Mouse (Mus musculus): Measurements from ENCODE around the gene Uba7. TPM values are rescaled to one million over a fixed set of nuclear protein-coding genes. Genes with fewer than 3 reads are reported as not detected.

Gene Uba7
- total and polyA plus RNA-seq, 2 experiments from 2014 or later = 6.2 to 12.8 TPM

DNA sequence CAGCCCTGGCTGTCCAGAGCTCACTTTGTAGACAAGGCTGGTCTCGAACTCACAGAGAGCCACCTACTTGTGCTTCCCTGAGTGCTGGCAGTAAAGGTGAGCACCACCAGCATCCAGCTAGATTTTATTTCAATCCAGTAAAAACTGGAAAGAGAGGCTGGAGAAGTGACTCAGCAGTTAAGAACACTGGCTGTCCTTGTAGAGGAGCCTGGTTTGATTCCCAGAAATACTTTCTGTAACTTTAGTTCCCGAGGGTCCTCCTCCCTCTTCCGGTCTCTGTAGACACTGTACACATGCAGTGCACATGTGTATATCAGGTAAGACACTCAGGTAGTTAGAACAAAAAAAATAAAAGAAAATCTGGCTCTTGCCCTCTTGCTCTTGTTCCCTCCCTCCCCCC lies 12.6 kb downstream of the Uba7 start:
- Histone ChIP-seq H3K4me3 (ENCODE audit: low read length) (no peak overlapping the region), H3K9me3 (ENCODE audit: low read length) (no peaks in the 10 kb centered on the region), H3K36me3 (ENCODE audit: insufficient read depth, low read length) (no peaks in the 10 kb centered on the region), H3K4me1 (ENCODE audit: insufficient read depth, low read length) (peaks cover 6% of the 10 kb centered on the region; the same call in 1 of the 2 replicates), H3K27ac (no peak overlapping the region), H3K9ac (replicated peaks; ENCODE audit: low read length) (no peak overlapping the region), H3K27me3 (ENCODE audit: insufficient read depth, low read length) (no peaks in the 10 kb centered on the region), H3K4me2 (ENCODE audit: low read depth, low read length) (no peak overlapping the region)
- no peak for ATAC-seq
- WGBS = 71% methylated on average over 3 of the region's 3 CpGs
- DNase-seq (ENCODE audit: low spot score) = no peak
- TF ChIP-seq CTCF (IDR thresholded peaks at IDR 0.05; ENCODE audit: low read depth) = no peak

GRCm38 (mm10) chr9:107992197-107992596 lies 16.9 kb downstream of the Uba7 start, which contains the start of gene Cdhr4:
Gene Cdhr4 (plus strand): TSS chr9:107992497.
- DNase-seq (ENCODE audit: low spot score) (no peak), ATAC-seq (no peak)
- no peak for TF ChIP-seq CTCF (IDR thresholded peaks at IDR 0.05; ENCODE audit: low read depth)
- Histone ChIP-seq H3K4me1 (ENCODE audit: insufficient read depth, low read length) (no peaks in the 10 kb centered on the region), H3K27me3 (ENCODE audit: insufficient read depth, low read length) (no peaks in the 10 kb centered on the region), H3K9ac (replicated peaks; ENCODE audit: low read length) (no peak within 1 kb of the TSS), H3K4me2 (ENCODE audit: low read depth, low read length) (no peak within 1 kb of the TSS), H3K9me3 (ENCODE audit: low read length) (no peaks in the 10 kb centered on the region), H3K27ac (no peak within 1 kb of the TSS), H3K36me3 (ENCODE audit: insufficient read depth, low read length) (no peaks in the 10 kb centered on the region), H3K4me3 (ENCODE audit: low read length) (no peak within 1 kb of the TSS)
- WGBS = 50% methylated on average over 2 of the region's 2 CpGs

DNA sequence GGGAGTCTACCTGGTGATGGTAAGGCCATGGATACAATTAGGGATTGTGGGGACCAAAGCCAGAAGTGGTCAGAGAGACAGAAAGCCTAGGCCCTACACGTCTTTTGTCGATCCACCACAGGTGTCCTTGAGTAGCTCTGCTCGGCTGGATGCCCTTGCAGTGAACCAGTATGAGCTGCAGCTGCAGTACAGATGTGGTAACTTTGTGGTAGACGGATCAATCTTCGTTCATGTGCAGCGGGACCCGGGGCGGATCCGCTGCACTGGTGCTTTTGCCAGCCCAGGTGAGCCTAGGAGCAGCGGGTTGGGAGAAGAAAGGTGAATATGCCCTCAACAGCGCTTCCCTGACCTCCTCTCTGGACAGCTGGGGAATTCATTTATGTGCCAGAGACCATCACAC lies 17.7 kb downstream of the Uba7 start:
- Histone ChIP-seq H3K4me3 (ENCODE audit: low read length) (no peak overlapping the region), H3K27me3 (ENCODE audit: insufficient read depth, low read length) (no peaks in the 10 kb centered on the region), H3K4me1 (ENCODE audit: insufficient read depth, low read length) (no peaks in the 10 kb centered on the region), H3K9ac (replicated peaks; ENCODE audit: low read length) (no peak overlapping the region), H3K9me3 (ENCODE audit: low read length) (no peaks in the 10 kb centered on the region), H3K27ac (no peak overlapping the region), H3K4me2 (ENCODE audit: low read depth, low read length) (no peak overlapping the region), H3K36me3 (ENCODE audit: insufficient read depth, low read length) (no peaks in the 10 kb centered on the region)
- DNase-seq (ENCODE audit: low spot score) (no peak), ATAC-seq (no peak)
- TF ChIP-seq CTCF (IDR thresholded peaks at IDR 0.05; ENCODE audit: low read depth) = no peak
- WGBS = 87% methylated on average over 11 of the region's 11 CpGs

GRCm38 (mm10) chr9:107994464-107994863 lies 19.2 kb downstream of the Uba7 start:
- H3K4me2 ChIP-seq (ENCODE audit: low read depth, low read length) = no peak overlapping the region
- no peak for TF ChIP-seq CTCF (IDR thresholded peaks at IDR 0.05; ENCODE audit: low read depth)
- ATAC-seq (no peak), DNase-seq (ENCODE audit: low spot score) (no peak)
- no peaks in the 10 kb centered on the region for H3K36me3 ChIP-seq (ENCODE audit: insufficient read depth, low read length)
- no peaks in the 10 kb centered on the region for H3K27me3 ChIP-seq (ENCODE audit: insufficient read depth, low read length)
- no peaks in the 10 kb centered on the region for H3K4me1 ChIP-seq (ENCODE audit: insufficient read depth, low read length)
- no peak overlapping the region for H3K9ac ChIP-seq (replicated peaks; ENCODE audit: low read length)
- H3K4me3 ChIP-seq (ENCODE audit: low read length) = no peak overlapping the region
- 70% methylated on average over 2 of the region's 2 CpGs for WGBS
- H3K27ac ChIP-seq = no peak overlapping the region
- H3K9me3 ChIP-seq (ENCODE audit: low read length) = no peaks in the 10 kb centered on the region

DNA sequence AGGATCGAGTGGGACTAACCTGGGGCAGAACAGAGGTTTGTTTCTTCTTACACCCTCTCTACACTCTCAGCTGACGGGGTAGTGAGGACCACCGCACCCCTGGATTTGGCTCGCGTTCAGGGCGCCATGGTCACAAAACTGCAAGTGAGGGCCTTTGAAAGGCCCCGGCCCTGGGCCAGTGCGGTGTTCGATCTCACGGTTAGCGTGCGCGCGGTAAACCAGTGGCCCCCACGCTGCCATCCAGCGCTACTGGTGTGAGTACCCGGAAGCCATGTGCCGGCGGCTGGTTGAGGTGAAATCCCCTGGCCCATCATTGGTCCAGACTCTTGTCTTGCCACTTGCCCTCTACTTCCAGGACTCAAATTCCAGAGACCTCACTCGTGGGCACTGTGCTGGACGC lies 20.2 kb downstream of the Uba7 start:
- H3K9me3 ChIP-seq (ENCODE audit: low read length) = no peaks in the 10 kb centered on the region
- 88% methylated on average over 21 of the region's 21 CpGs for WGBS
- no peak for TF ChIP-seq CTCF (IDR thresholded peaks at IDR 0.05; ENCODE audit: low read depth)

DNA sequence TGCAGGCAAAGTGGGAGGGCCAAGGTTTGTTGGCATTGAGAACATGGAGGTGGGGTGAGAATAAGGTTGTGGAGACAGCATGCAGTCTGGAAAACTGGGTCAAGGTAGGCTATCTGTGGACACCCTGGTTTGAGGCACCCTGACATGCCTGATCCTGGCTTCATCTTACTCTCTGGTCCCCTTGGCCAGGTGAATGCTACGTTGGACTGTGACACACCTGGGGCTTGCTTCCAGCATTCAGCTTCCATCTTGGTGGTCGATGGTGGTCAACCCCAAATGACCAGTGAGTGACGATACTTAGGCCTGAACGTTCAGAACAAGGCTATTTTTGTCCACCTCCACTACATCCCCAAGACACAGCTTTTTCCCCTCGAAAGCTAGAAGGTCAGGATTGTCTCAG lies 20.7 kb downstream of the Uba7 start, which contains the start of gene Gm20662:
Gm20662 (plus strand) TSS at position 301 of the 400 bp plus-strand sequence.
- TF ChIP-seq CTCF (IDR thresholded peaks at IDR 0.05; ENCODE audit: low read depth) = no peak
- Histone ChIP-seq H3K27me3 (ENCODE audit: insufficient read depth, low read length) (no peaks in the 10 kb centered on the region), H3K9ac (replicated peaks; ENCODE audit: low read length) (no peak within 1 kb of the TSS), H3K27ac (no peak within 1 kb of the TSS), H3K4me2 (ENCODE audit: low read depth, low read length) (no peak within 1 kb of the TSS), H3K9me3 (ENCODE audit: low read length) (no peaks in the 10 kb centered on the region), H3K4me1 (ENCODE audit: insufficient read depth, low read length) (no peaks in the 10 kb centered on the region), H3K36me3 (ENCODE audit: insufficient read depth, low read length) (no peaks in the 10 kb centered on the region), H3K4me3 (ENCODE audit: low read length) (no peak within 1 kb of the TSS)
- 91% methylated on average over 5 of the region's 5 CpGs for WGBS
- DNase-seq (ENCODE audit: low spot score) (no peak), ATAC-seq (no peak)

More for the DNA sequence above, 20.2 kb downstream of the Uba7 start:
- no peak overlapping the region for H3K4me3 ChIP-seq (ENCODE audit: low read length)
- no peak for DNase-seq (ENCODE audit: low spot score)
- no peak overlapping the region for H3K4me2 ChIP-seq (ENCODE audit: low read depth, low read length)
- H3K9ac ChIP-seq (replicated peaks; ENCODE audit: low read length) = no peak overlapping the region
- no peaks in the 10 kb centered on the region for H3K27me3 ChIP-seq (ENCODE audit: insufficient read depth, low read length)
- no peak for ATAC-seq
- H3K27ac ChIP-seq = no peak overlapping the region
- H3K4me1 ChIP-seq (ENCODE audit: insufficient read depth, low read length) = no peaks in the 10 kb centered on the region
- H3K36me3 ChIP-seq (ENCODE audit: insufficient read depth, low read length) = no peaks in the 10 kb centered on the region

GRCm38 (mm10) chr9:108001922-108002770 lies 26.8 kb downstream of the Uba7 start, which contains the start of gene Ip6k1:
Gene Ip6k1 (plus strand): TSS chr9:108002501.
- H3K27me3 ChIP-seq (ENCODE audit: insufficient read depth, low read length) = no peaks in the 10 kb centered on the region
- DNase-seq (ENCODE audit: low spot score) = peak; percentile 100
- peak; percentile 99 for ATAC-seq

More at GRCm38 (mm10) chr9:108001922-108002770, 26.8 kb downstream of the Uba7 start, which contains the start of gene Ip6k1:
- H3K4me1 ChIP-seq (ENCODE audit: insufficient read depth, low read length) = peaks cover 21% of the 10 kb centered on the region
- no peaks in the 10 kb centered on the region for H3K9me3 ChIP-seq (ENCODE audit: low read length)
- WGBS = under 1% methylated on average over 50 of the region's 51 CpGs
- peak within 1 kb of the TSS; percentile 98 for H3K4me3 ChIP-seq (ENCODE audit: low read length)
- H3K4me2 ChIP-seq (ENCODE audit: low read depth, low read length) = peak within 1 kb of the TSS; percentile 93
- no peaks in the 10 kb centered on the region for H3K36me3 ChIP-seq (ENCODE audit: insufficient read depth, low read length)
- TF ChIP-seq CTCF (IDR thresholded peaks at IDR 0.05; ENCODE audit: low read depth) = no peak
- H3K9ac ChIP-seq (replicated peaks; ENCODE audit: low read length) = peak within 1 kb of the TSS; percentile 97
- H3K27ac ChIP-seq = peak within 1 kb of the TSS; percentile 99
